Mouse (Mus musculus) bone marrow, adult 2 months (tissue): ENCODE results near the gene Tgif1.

Experiments used
- CTCF ChIP-seq: fragments of 200-500 bp; IDR thresholded peaks from 2 replicates; pipeline ENCODE4 v1.5.1; 2011; ENCODE audit warnings: low read length, control low read depth; ENCODE audit not compliant: control insufficient read depth, insufficient read depth
- POLR2A ChIP-seq: fragments of 200-500 bp; IDR thresholded peaks from 2 replicates; pipeline ENCODE4 v1.6.1; 2011; ENCODE audit warnings: low read depth, mild to moderate bottlenecking, control low read depth, low read length, borderline replicate concordance; ENCODE audit not compliant: control insufficient read depth

GRCm38 (mm10) chr17:70873778-70874124 lies 20.4 kb upstream of the Tgif1 start:
- TF ChIP-seq POLR2A = no peak
- no peak for TF ChIP-seq CTCF
